In genomic region chr17:30874276-30874675, GRCm38 (mm10) we compare ENCODE assay signal across 11 mouse cellular contexts. TPM values are rescaled to one million over a fixed set of nuclear protein-coding genes. Genes with fewer than 3 reads are reported as not detected.
DNase-seq lines count a peak whose midpoint lies in the region; ATAC-seq and TF ChIP-seq lines count a peak whose summit lies in the region.
"Had no signal": no experiment of that assay in that cellular context is flagged by ENCODE, and none has a peak within 500 bp of the region (broad histone marks: within the 10 kb centered on the region; RNA-seq: fewer than 3 reads in every experiment).

No protein-coding gene starts in this region.

- ATAC-seq in hindbrain, postnatal 0 days = no peak
- no peak for ATAC-seq in kidney, embryonic 14.5 days (ENCODE audit: low FRiP score, low TSS enrichment)
- ATAC-seq: Patski had no signal

- no peaks in the 10 kb centered on the region for H3K27me3 ChIP-seq in hindbrain, postnatal 0 days (ENCODE audit: insufficient read depth, low read length)
- no peaks in the 10 kb centered on the region for H3K27me3 ChIP-seq in hindbrain, embryonic 10.5 days (ENCODE audit: insufficient read depth, poor library complexity, severe bottlenecking)
- H3K27me3 ChIP-seq in C2C12 (ENCODE audit: control insufficient read depth, insufficient read depth, insufficient read length) = no peaks in the 10 kb centered on the region
- no peaks in the 10 kb centered on the region for H3K27me3 ChIP-seq in liver, adult 2 months (ENCODE audit: control insufficient read depth, insufficient read depth, low read length)
- H3K27me3 ChIP-seq in kidney, embryonic 14.5 days (ENCODE audit: control insufficient read depth, insufficient read depth, low read length) = no peaks in the 10 kb centered on the region
- H3K27me3 ChIP-seq: limb, embryonic 12.5 days had no signal

- no peak overlapping the region for H3K27ac ChIP-seq in hindbrain, postnatal 0 days
- no peak overlapping the region for H3K27ac ChIP-seq in hindbrain, embryonic 10.5 days
- no peak overlapping the region for H3K27ac ChIP-seq in liver, adult 2 months (replicated peaks; ENCODE audit: insufficient read depth, low read depth, low read length)
- no peak overlapping the region for H3K27ac ChIP-seq in kidney, embryonic 14.5 days (ENCODE audit: low read depth, low read length)
- H3K27ac ChIP-seq: limb, embryonic 12.5 days had no signal

- no peaks in the 10 kb centered on the region for H3K9me3 ChIP-seq in hindbrain, postnatal 0 days (ENCODE audit: low read length)
- H3K9me3 ChIP-seq in hindbrain, embryonic 10.5 days = peaks cover 6% of the 10 kb centered on the region; the same call in 1 of the 2 replicates
- H3K9me3 ChIP-seq in kidney, embryonic 14.5 days (ENCODE audit: control insufficient read depth, low read length) = peaks cover 4% of the 10 kb centered on the region; the same call in 1 of the 2 replicates

- TF ChIP-seq CTCF in hindbrain, postnatal 0 days (IDR thresholded peaks at IDR 0.05; ENCODE audit: low read depth) = peak; percentile 41
- TF ChIP-seq CTCF in C2C12 (IDR thresholded peaks at IDR 0.05; ENCODE audit: control insufficient read depth, insufficient read depth, insufficient read length) = no peak
- peak; percentile 39 for TF ChIP-seq CTCF in liver, adult 2 months (IDR thresholded peaks at IDR 0.05; ENCODE audit: low read depth, low read length)

- H3ac ChIP-seq in C2C12 (ENCODE audit: control insufficient read depth, insufficient read length, low read depth) = no peak overlapping the region

- WGBS in hindbrain, postnatal 0 days = 65% methylated on average over 15 of the region's 15 CpGs
- 55% methylated on average over 15 of the region's 15 CpGs for WGBS in hindbrain, embryonic 10.5 days
- 58% methylated on average over 15 of the region's 15 CpGs for WGBS in liver, adult 2 months
- whole genome bisulfite sequencing in kidney, embryonic 14.5 days = 55% methylated on average over 15 of the region's 15 CpGs

- no peak overlapping the region for H3K9ac ChIP-seq in hindbrain, postnatal 0 days (replicated peaks; ENCODE audit: low read length)
- H3K9ac ChIP-seq in liver, adult 2 months (ENCODE audit: low read depth, low read length) = no peak overlapping the region
- no peak overlapping the region for H3K9ac ChIP-seq in kidney, embryonic 14.5 days (ENCODE audit: low read depth, low read length)
- H3K9ac ChIP-seq: limb, embryonic 12.5 days had no signal

- H3K79me3 ChIP-seq in C2C12 (ENCODE audit: low read depth) = no peaks in the 10 kb centered on the region

- no peak overlapping the region for H3K4me3 ChIP-seq in hindbrain, postnatal 0 days (ENCODE audit: low read length)
- no peak overlapping the region for H3K4me3 ChIP-seq in hindbrain, embryonic 10.5 days
- no peak overlapping the region for H3K4me3 ChIP-seq in C2C12 (ENCODE audit: insufficient read depth, poor library complexity, severe bottlenecking)
- no peak overlapping the region for H3K4me3 ChIP-seq in liver, adult 2 months (ENCODE audit: insufficient read depth, low read depth, low read length)
- no peak overlapping the region for H3K4me3 ChIP-seq in kidney, embryonic 14.5 days (ENCODE audit: low read length)
- H3K4me3 ChIP-seq: limb, embryonic 12.5 days had no signal

- H3K79me2 ChIP-seq in C2C12 (ENCODE audit: control insufficient read depth, insufficient read depth) = no peaks in the 10 kb centered on the region
- no peaks in the 10 kb centered on the region for H3K79me2 ChIP-seq in liver, adult 2 months (ENCODE audit: control insufficient read depth, insufficient read depth, low read length)

- no peaks in the 10 kb centered on the region for H3K4me1 ChIP-seq in hindbrain, postnatal 0 days (ENCODE audit: insufficient read depth, low read length)
- H3K4me1 ChIP-seq in hindbrain, embryonic 10.5 days (replicated peaks) = peaks cover 20% of the 10 kb centered on the region
- no peaks in the 10 kb centered on the region for H3K4me1 ChIP-seq in liver, adult 2 months (ENCODE audit: control insufficient read depth, insufficient read depth, low read length)
- H3K4me1 ChIP-seq in kidney, embryonic 14.5 days (ENCODE audit: control insufficient read depth, insufficient read depth, low read length) = no peaks in the 10 kb centered on the region
- H3K4me1 ChIP-seq: limb, embryonic 12.5 days had no signal

- no peaks in the 10 kb centered on the region for H3K36me3 ChIP-seq in hindbrain, postnatal 0 days (ENCODE audit: insufficient read depth, low read length)
- no peaks in the 10 kb centered on the region for H3K36me3 ChIP-seq in hindbrain, embryonic 10.5 days
- no peaks in the 10 kb centered on the region for H3K36me3 ChIP-seq in C2C12 (ENCODE audit: control insufficient read depth, insufficient read depth)
- no peaks in the 10 kb centered on the region for H3K36me3 ChIP-seq in liver, adult 2 months (ENCODE audit: control insufficient read depth, insufficient read depth, low read length)
- no peaks in the 10 kb centered on the region for H3K36me3 ChIP-seq in kidney, embryonic 14.5 days (ENCODE audit: control insufficient read depth, insufficient read depth, low read length)
- H3K36me3 ChIP-seq: limb, embryonic 12.5 days had no signal

- no peak for TF ChIP-seq POLR2A in liver, adult 2 months (IDR thresholded peaks at IDR 0.05; ENCODE audit: extremely low read depth, insufficient read depth, low read length)

- no peak overlapping the region for H3K4me2 ChIP-seq in hindbrain, postnatal 0 days (ENCODE audit: low read depth, low read length)
- H3K4me2 ChIP-seq in kidney, embryonic 14.5 days (replicated peaks; ENCODE audit: low read depth, low read length) = no peak overlapping the region
- H3K4me2 ChIP-seq: limb, embryonic 12.5 days had no signal

- no peak for DNase-seq in hindbrain, postnatal 0 days (ENCODE audit: low spot score)
- no peak for DNase-seq in hindbrain, embryonic 10.5 days (ENCODE audit: low spot score)
- peak; percentile 97 for DNase-seq in ZHBTc4 (ENCODE audit: low read depth, low spot score)
- no peak for DNase-seq in liver, adult 2 months (ENCODE audit: extremely low read depth, low read depth, low spot score)
- DNase-seq in layer of hippocampus, postnatal 10 days (ENCODE audit: low spot score in 2 of 2) = no peak
- no peak for DNase-seq in right cerebral cortex, postnatal 4 days
- DNase-seq: kidney, adult 18-20 months had no signal

TF ChIP-seq in C2C12, 6 proteins besides CTCF, POLR2A, EP300 and RAD21:
- no peak for TF ChIP-seq MYOG (IDR thresholded peaks at IDR 0.05; ENCODE audit: control insufficient read depth, extremely low read depth, insufficient read length)
- TF ChIP-seq USF1 (IDR thresholded peaks at IDR 0.05; ENCODE audit: low read depth) = peak; percentile 50
- no peak for TF ChIP-seq CEBPB (IDR thresholded peaks at IDR 0.05; ENCODE audit: low read depth)
- no peak for TF ChIP-seq MYOD1 (IDR thresholded peaks at IDR 0.05; ENCODE audit: control insufficient read depth, insufficient read length, low read depth)
- no peak for TF ChIP-seq MAX (IDR thresholded peaks at IDR 0.05)

RNA-seq across cellular contexts. Expression of gene Glp1r, which starts 27.3 kb away (rescaled TPM):
- 2.4 and 2.8 TPM in 2 replicates for total RNA-seq in hindbrain, postnatal 0 days (2014; rRNA removed)
- polyA plus RNA-seq in hindbrain, postnatal 0 days (2015; fragmentation: Nextera tagmentation; extraction: Ambion mirVana) = 0.69 and 0.83 TPM in 2 replicates
- polyA plus RNA-seq in hindbrain, embryonic 10.5 days (2016; fragmentation: Nextera tagmentation; extraction: Ambion mirVana) = 0.05 and 0.09 TPM in 2 replicates
- 0.80 TPM for polyA plus RNA-seq in C2C12 (2012; fragmentation: generic; extraction: Trizol)
- total RNA-seq in liver, adult 2 months (2014; rRNA removed) = 0.09 and 0.13 TPM in 2 replicates
- 0.02 TPM in 1 of 2 replicates, not detected in the other for polyA plus RNA-seq in liver, adult 2 months (2012; rRNA removed)
- total RNA-seq in layer of hippocampus, postnatal 10 days (2021) = 1 to 10 TPM; 1.5 to 1.6 TPM
- 0.18 and 0.19 TPM in 2 replicates for polyA plus RNA-seq in kidney, embryonic 14.5 days (2014; fragmentation: Nextera tagmentation; extraction: Ambion mirVana)
- polyA plus RNA-seq: limb, embryonic 12.5 days; Patski had no signal
